Mouse (Mus musculus) CH12.LX (cell line): Measurements from ENCODE around the gene Cntfr.
"Not testable (repeated sequence)": the region's sequence is repeated elsewhere in the genome, so short reads cannot be mapped to it uniquely, and the experiment has no call there.

Experiments used
- CTCF ChIP-seq, 2 experiments: IDR thresholded peaks in 1 of 2; conservative IDR thresholded peaks in 1 of 2; 2 replicates each; pipeline ENCODE4 v1.5.1; 2011 to 2012; ENCODE audit warnings: low read depth in 2 of 2, low read length in 2 of 2, improper control_type of control experiment in 1 of 2, inconsistent platforms in 1 of 2, mild to moderate bottlenecking in 1 of 2, moderate library complexity in 1 of 2
- GABPA ChIP-seq: IDR thresholded peaks from 2 replicates; pipeline ENCODE4 v1.6.1; 2012; ENCODE audit warnings: low read depth, low read length, improper control_type of control experiment, inconsistent platforms; ENCODE audit not compliant: insufficient replicate concordance
- MAZ ChIP-seq: IDR thresholded peaks from 2 replicates; pipeline ENCODE4 v1.6.1; 2012; ENCODE audit warnings: low read depth, mild to moderate bottlenecking, inconsistent platforms, low read length, improper control_type of control experiment, moderate library complexity
- NELFE ChIP-seq: IDR thresholded peaks from 2 replicates; pipeline ENCODE4 v1.6.1; 2011; ENCODE audit warnings: low read depth, low read length, improper control_type of control experiment
- POLR2A ChIP-seq: IDR thresholded peaks from 2 replicates; pipeline ENCODE4 v1.6.1; 2011; ENCODE audit warnings: low read depth, mild to moderate bottlenecking, improper control_type of control experiment, low read length
- POLR2AphosphoS2 ChIP-seq: IDR thresholded peaks from 2 replicates; pipeline ENCODE4 v1.6.1; 2011; ENCODE audit warnings: low read depth, low read length, improper control_type of control experiment
- RCOR1 ChIP-seq: conservative IDR thresholded peaks from 2 replicates; pipeline ENCODE4 v1.6.1; 2012; ENCODE audit warnings: low read depth, mild to moderate bottlenecking, inconsistent platforms, low read length, improper control_type of control experiment
- USF2 ChIP-seq: conservative IDR thresholded peaks from 2 replicates; pipeline ENCODE4 v1.6.1; 2011; ENCODE audit warnings: low read depth, low read length, improper control_type of control experiment

- TF ChIP-seq NELFE; CTCF (conservative IDR thresholded peaks at IDR 0.05 in 1 of 2, IDR thresholded peaks at IDR 0.05 in 1 of 2; ENCODE audit: low read depth in 2 of 2, low read length in 2 of 2); POLR2A; MAZ; GABPA; RCOR1; POLR2AphosphoS2; USF2: not testable (repeated sequence)
Measured at GRCm38 (mm10) chr4:41693511-41693910, 3.4 kb downstream of the Cntfr start.
